Mouse (Mus musculus): ENCODE measurements around the gene Gm11034.

DNA sequence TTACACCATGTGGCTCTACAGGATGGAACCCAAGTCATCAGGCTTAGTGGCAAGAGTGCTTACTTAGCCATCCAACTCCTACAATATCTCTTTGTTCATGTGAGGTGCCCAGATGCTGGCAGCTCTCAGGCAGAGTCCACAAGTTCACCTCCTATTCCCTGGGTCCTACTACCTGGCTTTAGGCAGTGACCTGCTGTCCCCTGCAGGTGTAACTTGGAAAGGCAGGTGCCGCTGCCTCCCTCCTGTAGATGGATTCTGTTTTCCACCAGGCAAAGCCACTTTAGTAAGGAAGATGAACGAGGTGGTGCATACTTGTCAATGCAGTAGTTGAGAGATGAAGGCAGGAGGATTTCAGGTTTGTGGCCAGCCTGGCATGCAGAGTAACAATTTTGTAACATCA is 1.6 kb upstream of the Gm11034 start:
- TF ChIP-seq CTCF (IDR thresholded peaks at IDR 0.05; ENCODE audit: low read depth, low read length) (peak; percentile 93), EP300 (IDR thresholded peaks at IDR 0.05; ENCODE audit: insufficient read depth, low read depth, low read length) (no peak)
